Mouse (Mus musculus) hindbrain, embryonic 13.5 days (tissue): Measurements from ENCODE around the gene Rbpjl. TPM values are rescaled to one million over a fixed set of nuclear protein-coding genes. Genes with fewer than 3 reads are reported as not detected.

Source experiments
- ATAC-seq: fragments of 200-750 bp; cut with Nextera tagmentation; 2 replicates; pipeline ENCODE4 v1.8.0; 2017; ENCODE audit warnings: moderate TSS enrichment; ENCODE audit not compliant: low FRiP score
- H3K27ac ChIP-seq: fragments of 300-500 bp; sonication (generic); 2 replicates; pipeline ENCODE4 v1.5.1; 2015; ENCODE audit warnings: inconsistent platforms, mild to moderate bottlenecking, moderate library complexity
- H3K27me3 ChIP-seq: fragments of 300-500 bp; sonication (generic); 2 replicates; pipeline ENCODE4 v1.6.1; 2015; ENCODE audit warnings: mild to moderate bottlenecking, inconsistent platforms
- H3K36me3 ChIP-seq: fragments of 300-500 bp; sonication (generic); 2 replicates; pipeline ENCODE4 v1.6.1; 2015; ENCODE audit warnings: mild to moderate bottlenecking, inconsistent platforms
- H3K4me1 ChIP-seq: fragments of 300-500 bp; sonication (generic); replicated peaks from 2 replicates; pipeline ENCODE4 v1.6.1; 2015; ENCODE audit warnings: inconsistent platforms
- H3K4me2 ChIP-seq: fragments of 300-500 bp; sonication (generic); 2 replicates; pipeline ENCODE4 v1.6.1; 2015; ENCODE audit warnings: inconsistent platforms, mild to moderate bottlenecking, moderate library complexity
- H3K4me3 ChIP-seq: fragments of 300-500 bp; sonication (generic); 2 replicates; pipeline ENCODE4 v1.5.1; 2015; ENCODE audit warnings: mild to moderate bottlenecking, inconsistent platforms
- H3K9ac ChIP-seq: fragments of 300-500 bp; sonication (generic); 2 replicates; pipeline ENCODE4 v1.6.1; 2015; ENCODE audit warnings: mild to moderate bottlenecking, inconsistent platforms
- H3K9me3 ChIP-seq: fragments of 300-500 bp; sonication (generic); 2 replicates; pipeline ENCODE4 v1.6.1; 2016; ENCODE audit warnings: inconsistent platforms
- WGBS: fragments of 180-500 bp; shearing (Covaris S2); methylation state at CpG from one replicate; pipeline ENCODE4 v1.1.7; 2015; 5-methylcytosine and 5-hydroxymethylcytosine counted together
- polyA plus RNA-seq: library from polyadenylated mRNA; unstranded; fragments of >200 nt; fragmentation: Nextera tagmentation; extraction: Ambion mirVana; gene quantifications from 2 replicates; pipeline ENCODE4 v1.2.1, GENCODE M21; 2015

Rbpjl gene
- polyA plus RNA-seq, 1 experiment from 2014 or later, result 0.05 TPM

DNA sequence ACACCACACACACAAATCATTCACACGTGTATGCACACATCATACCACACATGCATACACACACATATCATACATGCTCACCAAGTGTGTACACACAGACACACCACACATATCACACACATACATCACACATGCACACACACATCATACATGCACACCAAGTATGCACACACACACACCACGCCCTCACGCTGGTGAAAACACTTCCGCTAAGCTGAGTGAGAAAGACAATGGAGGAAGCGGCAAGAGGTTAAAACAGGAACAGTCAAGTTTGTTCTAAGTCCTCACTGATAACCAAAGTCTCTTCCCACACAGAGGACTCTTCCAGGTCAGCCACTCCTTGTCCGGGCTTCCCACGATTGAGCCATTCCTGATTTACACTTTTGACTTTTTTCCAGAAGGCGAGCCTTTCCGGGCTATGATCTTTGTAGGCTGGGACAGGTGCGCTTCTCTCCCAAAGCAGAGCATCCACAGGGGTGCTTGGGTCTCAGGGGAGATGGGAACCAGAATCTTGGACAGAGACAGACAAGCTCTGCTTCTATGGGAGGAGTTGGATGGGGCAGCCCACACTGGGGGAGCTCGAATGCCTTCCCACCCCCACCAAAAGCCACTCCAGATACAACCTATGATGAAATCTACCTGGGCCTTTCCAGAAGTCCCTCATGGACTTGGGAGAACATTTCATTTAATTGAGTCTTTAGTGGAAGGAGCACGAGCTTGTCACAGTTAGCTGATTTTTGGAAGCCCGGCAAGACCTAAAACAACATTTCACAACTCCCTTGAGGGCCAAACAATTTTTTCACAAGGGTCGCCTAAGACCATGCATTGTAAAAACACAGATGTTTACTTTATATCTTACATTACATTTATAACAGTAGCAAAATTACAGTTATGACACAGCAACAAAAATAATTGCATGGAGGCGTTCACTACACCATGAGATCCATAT lies 25.2 kb upstream of the Rbpjl start:
- 91% methylated on average over 15 of the region's 15 CpGs for WGBS
- ATAC-seq, result no peak
- no peak overlapping the region for H3K9ac ChIP-seq

DNA sequence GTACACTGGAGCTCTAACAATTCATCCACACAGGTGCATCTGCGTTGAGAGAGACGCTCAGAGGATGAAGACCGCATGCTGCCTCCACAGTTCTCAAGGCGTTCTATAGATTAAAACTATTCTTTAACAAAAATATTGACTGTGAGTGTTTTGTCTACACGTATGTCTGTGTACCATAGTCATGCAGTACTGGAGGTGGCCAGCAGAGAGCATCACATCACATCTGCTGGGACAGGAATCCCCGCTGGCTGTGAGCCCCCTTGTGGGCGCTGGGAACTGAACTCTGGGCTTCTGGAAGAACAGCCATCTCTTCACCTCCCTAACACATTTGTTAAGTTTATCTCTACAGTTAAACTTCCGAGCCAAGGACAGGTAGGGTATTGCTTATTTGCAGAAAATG lies 21.2 kb upstream of the Rbpjl start:
- 75% methylated on average over 8 of the region's 8 CpGs for WGBS
- H3K27me3 ChIP-seq, result peaks cover under 1% of the 10 kb centered on the region; the same call in 1 of the 2 replicates
- H3K4me1 ChIP-seq, result peaks cover 12% of the 10 kb centered on the region
- no peak overlapping the region for H3K9ac ChIP-seq
- no peak overlapping the region for H3K4me3 ChIP-seq
- no peak overlapping the region for H3K27ac ChIP-seq
- no peak for ATAC-seq
- no peaks in the 10 kb centered on the region for H3K36me3 ChIP-seq
- no peak overlapping the region for H3K4me2 ChIP-seq
- no peaks in the 10 kb centered on the region for H3K9me3 ChIP-seq

More for the DNA sequence above, 25.2 kb upstream of the Rbpjl start:
- no peaks in the 10 kb centered on the region for H3K27me3 ChIP-seq
- no peaks in the 10 kb centered on the region for H3K9me3 ChIP-seq
- H3K4me1 ChIP-seq, result no peaks in the 10 kb centered on the region
- H3K27ac ChIP-seq, result no peak overlapping the region
- H3K36me3 ChIP-seq, result no peaks in the 10 kb centered on the region
- H3K4me2 ChIP-seq, result no peak overlapping the region
- H3K4me3 ChIP-seq, result no peak overlapping the region

DNA sequence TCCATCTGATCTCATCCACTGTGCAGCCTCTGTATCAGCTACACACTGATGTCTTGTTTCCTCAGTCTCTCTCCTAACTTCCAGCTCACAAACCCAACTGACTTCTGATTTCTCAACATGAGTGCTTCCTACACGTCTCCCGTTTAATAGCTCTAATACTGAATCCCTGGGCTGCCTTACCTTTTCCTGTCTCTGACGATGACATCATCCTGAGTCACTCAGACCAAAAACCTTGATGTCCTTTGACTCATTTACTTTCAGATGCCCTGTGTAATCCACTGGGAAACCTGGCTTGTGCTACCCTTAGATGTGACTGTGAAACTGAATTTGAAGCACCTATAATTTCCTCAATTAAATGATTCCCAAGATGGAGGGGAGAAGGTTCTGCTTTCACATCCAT lies 20.0 kb upstream of the Rbpjl start:
- Histone ChIP-seq H3K4me1 (peaks cover 16% of the 10 kb centered on the region), H3K36me3 (no peaks in the 10 kb centered on the region), H3K27ac (no peak overlapping the region), H3K4me2 (no peak overlapping the region), H3K27me3 (peaks cover 12% of the 10 kb centered on the region), H3K9me3 (no peaks in the 10 kb centered on the region), H3K4me3 (no peak overlapping the region), H3K9ac (no peak overlapping the region)
- 89% methylated on average over 3 of the region's 3 CpGs for WGBS
- ATAC-seq, result no peak

DNA sequence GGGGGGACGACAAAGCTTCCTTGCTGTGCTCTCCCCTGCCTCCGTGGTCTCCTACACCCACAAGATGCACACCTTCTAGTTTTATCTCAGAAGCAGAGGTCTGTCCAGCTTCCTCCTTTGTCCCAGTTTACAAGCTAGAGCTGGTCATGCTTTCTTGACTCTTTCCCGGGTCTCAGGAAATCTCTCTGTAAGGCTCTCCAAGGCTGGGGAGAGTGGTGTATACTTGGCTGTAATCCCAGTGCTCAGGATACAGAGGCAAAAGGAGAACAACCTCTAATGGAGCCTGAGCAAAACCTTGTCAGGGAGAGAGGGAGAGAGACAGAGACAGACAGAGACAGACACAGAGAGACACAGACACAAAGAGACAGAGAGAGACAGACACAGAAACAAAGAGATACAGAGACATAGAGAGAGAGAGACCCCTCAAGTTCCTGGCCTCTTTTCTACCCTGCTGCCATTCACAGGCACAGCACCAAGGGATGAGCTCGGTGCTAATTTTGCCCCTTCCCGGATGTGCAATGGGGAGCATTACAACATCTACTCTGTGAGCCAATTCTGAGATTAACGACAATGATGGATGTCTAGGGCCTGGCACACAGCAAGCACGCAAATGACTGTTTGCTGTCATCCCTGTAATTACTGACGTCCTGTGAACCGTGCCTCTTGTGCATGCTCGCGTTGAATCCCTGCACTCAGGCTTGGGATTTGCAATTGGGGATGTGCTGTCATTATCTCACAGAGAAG lies 19.1 kb upstream of the Rbpjl start:
- H3K4me2 ChIP-seq, result no peak overlapping the region
- no peak for ATAC-seq
- H3K4me1 ChIP-seq, result peaks cover 17% of the 10 kb centered on the region
- no peaks in the 10 kb centered on the region for H3K36me3 ChIP-seq
- no peak overlapping the region for H3K27ac ChIP-seq
- H3K27me3 ChIP-seq, result peaks cover 21% of the 10 kb centered on the region
- H3K9ac ChIP-seq, result no peak overlapping the region
- no peaks in the 10 kb centered on the region for H3K9me3 ChIP-seq
- H3K4me3 ChIP-seq, result no peak overlapping the region
- WGBS, result 55% methylated on average over 11 of the region's 11 CpGs

- no peak overlapping the region for H3K4me3 ChIP-seq
- H3K4me1 ChIP-seq, result peaks cover 26% of the 10 kb centered on the region
- 10% methylated on average over 18 of the region's 18 CpGs for WGBS
- H3K4me2 ChIP-seq, result peak overlapping the region; percentile 11
- H3K27ac ChIP-seq, result no peak overlapping the region
- no peaks in the 10 kb centered on the region for H3K36me3 ChIP-seq
- ATAC-seq, result peak; percentile 78
- H3K27me3 ChIP-seq, result peaks cover 36% of the 10 kb centered on the region
- H3K9ac ChIP-seq, result no peak overlapping the region
- H3K9me3 ChIP-seq, result no peaks in the 10 kb centered on the region
These were observed 16.8 kb upstream of the Rbpjl start for GRCm38 (mm10) chr2:164385927-164386763.

DNA sequence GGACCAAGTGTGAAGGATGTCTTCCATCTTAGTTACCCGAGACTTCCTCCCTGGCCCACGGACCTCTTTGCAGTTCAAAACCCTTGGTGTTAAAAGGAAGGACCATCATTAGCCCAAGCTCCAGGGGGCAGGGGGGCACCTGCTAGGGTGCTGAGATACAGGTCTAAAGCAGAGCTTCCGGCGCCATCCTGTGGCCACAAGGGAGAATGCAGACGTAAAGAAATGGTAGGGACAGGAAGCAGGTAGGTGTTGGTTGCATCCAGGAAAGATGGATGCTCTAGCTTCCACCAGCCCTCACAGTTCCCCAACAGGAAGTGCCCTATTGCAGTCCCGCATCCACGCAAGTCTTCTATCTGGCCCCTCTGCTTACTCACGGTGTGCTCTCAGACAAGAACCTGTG lies 16.0 kb upstream of the Rbpjl start:
- H3K27me3 ChIP-seq, result peaks cover 40% of the 10 kb centered on the region
- no peak overlapping the region for H3K27ac ChIP-seq
- H3K4me3 ChIP-seq, result no peak overlapping the region
- H3K9me3 ChIP-seq, result no peaks in the 10 kb centered on the region
- 20% methylated on average over 8 of the region's 8 CpGs for WGBS
- no peak for ATAC-seq
- no peak overlapping the region for H3K4me2 ChIP-seq
- H3K36me3 ChIP-seq, result no peaks in the 10 kb centered on the region
- H3K4me1 ChIP-seq, result peaks cover 26% of the 10 kb centered on the region
- H3K9ac ChIP-seq, result no peak overlapping the region

- peak within 1 kb of the TSS; percentile 71 for H3K27ac ChIP-seq
These were observed 13.9 kb upstream of the Rbpjl start, which contains the start of gene Slpi for GRCm38 (mm10) chr2:164389020-164389419. Gene Slpi, minus strand, starts transcription at chr2:164389095.

GRCm38 (mm10) chr2:164389499-164389898 lies 13.4 kb upstream of the Rbpjl start:
- H3K27ac ChIP-seq, result peak overlapping the region; percentile 71
- WGBS, result under 1% methylated on average over 22 of the region's 30 CpGs
- H3K4me2 ChIP-seq, result peak overlapping the region; percentile 68
- H3K4me1 ChIP-seq, result peaks cover 26% of the 10 kb centered on the region
- no peaks in the 10 kb centered on the region for H3K36me3 ChIP-seq
- H3K4me3 ChIP-seq, result peak overlapping the region; percentile 50
- peaks cover 48% of the 10 kb centered on the region for H3K27me3 ChIP-seq
- peak overlapping the region; percentile 65 for H3K9ac ChIP-seq
- peak; percentile 47 for ATAC-seq
- no peaks in the 10 kb centered on the region for H3K9me3 ChIP-seq

More at GRCm38 (mm10) chr2:164389020-164389419, 13.9 kb upstream of the Rbpjl start, which contains the start of gene Slpi:
- H3K4me3 ChIP-seq, result peak within 1 kb of the TSS; percentile 50
- ATAC-seq, result peak; percentile 55; the same call in 1 of the 2 replicates
- peak within 1 kb of the TSS; percentile 68 for H3K4me2 ChIP-seq
- peaks cover 26% of the 10 kb centered on the region for H3K4me1 ChIP-seq
- no peaks in the 10 kb centered on the region for H3K9me3 ChIP-seq
- H3K27me3 ChIP-seq, result peaks cover 48% of the 10 kb centered on the region
- WGBS, result under 1% methylated on average over 17 of the region's 17 CpGs
- H3K36me3 ChIP-seq, result no peaks in the 10 kb centered on the region
- peak within 1 kb of the TSS; percentile 65 for H3K9ac ChIP-seq

DNA sequence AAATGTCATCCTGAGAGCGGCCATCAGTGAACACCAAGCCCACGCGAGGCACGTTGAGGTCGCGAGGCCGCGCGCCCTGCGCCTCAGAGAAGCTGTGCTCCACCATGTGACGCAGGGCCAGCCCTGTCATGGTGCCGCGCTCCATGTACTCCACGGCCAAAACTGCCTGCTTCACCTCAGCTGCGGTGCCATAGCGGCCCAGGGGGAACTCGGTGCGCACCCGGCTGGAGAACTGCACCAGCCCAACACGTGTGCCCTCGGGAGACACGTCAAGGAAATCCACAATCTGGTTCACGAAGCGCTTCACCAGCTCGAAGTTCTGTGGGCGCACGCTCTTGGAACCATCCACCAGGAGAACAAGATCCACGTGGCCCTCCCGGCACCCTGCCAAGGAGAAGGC lies 9.8 kb upstream of the Rbpjl start:
- Histone ChIP-seq H3K27ac (no peak overlapping the region), H3K4me3 (no peak overlapping the region), H3K27me3 (peaks cover 45% of the 10 kb centered on the region), H3K4me2 (no peak overlapping the region), H3K9ac (no peak overlapping the region), H3K9me3 (peaks cover 5% of the 10 kb centered on the region; the same call in 1 of the 2 replicates), H3K36me3 (no peaks in the 10 kb centered on the region), H3K4me1 (peaks cover 11% of the 10 kb centered on the region)
- no peak for ATAC-seq
- 82% methylated on average over 29 of the region's 29 CpGs for WGBS

GRCm38 (mm10) chr2:164396076-164396475 lies 6.9 kb upstream of the Rbpjl start:
- peaks cover 10% of the 10 kb centered on the region for H3K4me1 ChIP-seq
- H3K9ac ChIP-seq, result no peak overlapping the region
- no peak overlapping the region for H3K4me3 ChIP-seq
- no peak overlapping the region for H3K27ac ChIP-seq
- H3K27me3 ChIP-seq, result peaks cover 48% of the 10 kb centered on the region
- peaks cover 5% of the 10 kb centered on the region; the same call in 1 of the 2 replicates for H3K9me3 ChIP-seq
- no peak for ATAC-seq
- WGBS, result 92% methylated on average over 7 of the region's 7 CpGs
- no peaks in the 10 kb centered on the region for H3K36me3 ChIP-seq
- H3K4me2 ChIP-seq, result no peak overlapping the region

DNA sequence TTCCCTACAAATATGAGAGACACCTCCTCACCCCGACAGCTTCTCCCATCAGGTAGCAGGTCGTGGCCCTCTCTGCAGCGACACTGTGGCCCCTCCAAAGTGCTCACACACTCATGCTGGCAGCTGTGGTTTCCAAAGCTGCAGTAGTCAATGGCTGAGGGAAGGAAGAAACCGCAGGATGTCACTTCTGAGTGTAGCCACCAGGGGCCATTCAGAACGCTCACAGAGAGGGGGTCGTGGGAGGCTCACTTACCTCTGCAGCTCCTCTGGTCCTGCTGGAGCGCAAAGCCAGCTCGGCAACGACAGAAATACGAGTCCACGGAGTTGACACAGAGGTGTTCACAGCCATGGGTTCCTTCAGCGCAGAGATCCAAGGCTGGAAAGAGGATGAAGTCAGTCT lies 6.0 kb upstream of the Rbpjl start:
- Histone ChIP-seq H3K4me1 (peaks cover 14% of the 10 kb centered on the region), H3K36me3 (no peaks in the 10 kb centered on the region), H3K9ac (no peak overlapping the region), H3K4me3 (no peak overlapping the region), H3K9me3 (peaks cover 5% of the 10 kb centered on the region; the same call in 1 of the 2 replicates), H3K4me2 (no peak overlapping the region), H3K27me3 (peaks cover 52% of the 10 kb centered on the region), H3K27ac (no peak overlapping the region)
- WGBS, result 76% methylated on average over 12 of the region's 12 CpGs
- no peak for ATAC-seq
